Mouse (Mus musculus) CD8-positive naive resting alpha-beta T cell, adult 57 days (primary cell): ENCODE measurements around the gene Fam102a. TPM values are rescaled to one million over a fixed set of nuclear protein-coding genes. Genes with fewer than 3 reads are reported as not detected.

ENCODE experiments used
- total RNA-seq: library from RNA; stranded (reverse); gene quantifications from one replicate; pipeline ENCODE4 v1.2.4, GENCODE M21; 2023

Gene Fam102a
- 137 TPM for total RNA-seq

DNA sequence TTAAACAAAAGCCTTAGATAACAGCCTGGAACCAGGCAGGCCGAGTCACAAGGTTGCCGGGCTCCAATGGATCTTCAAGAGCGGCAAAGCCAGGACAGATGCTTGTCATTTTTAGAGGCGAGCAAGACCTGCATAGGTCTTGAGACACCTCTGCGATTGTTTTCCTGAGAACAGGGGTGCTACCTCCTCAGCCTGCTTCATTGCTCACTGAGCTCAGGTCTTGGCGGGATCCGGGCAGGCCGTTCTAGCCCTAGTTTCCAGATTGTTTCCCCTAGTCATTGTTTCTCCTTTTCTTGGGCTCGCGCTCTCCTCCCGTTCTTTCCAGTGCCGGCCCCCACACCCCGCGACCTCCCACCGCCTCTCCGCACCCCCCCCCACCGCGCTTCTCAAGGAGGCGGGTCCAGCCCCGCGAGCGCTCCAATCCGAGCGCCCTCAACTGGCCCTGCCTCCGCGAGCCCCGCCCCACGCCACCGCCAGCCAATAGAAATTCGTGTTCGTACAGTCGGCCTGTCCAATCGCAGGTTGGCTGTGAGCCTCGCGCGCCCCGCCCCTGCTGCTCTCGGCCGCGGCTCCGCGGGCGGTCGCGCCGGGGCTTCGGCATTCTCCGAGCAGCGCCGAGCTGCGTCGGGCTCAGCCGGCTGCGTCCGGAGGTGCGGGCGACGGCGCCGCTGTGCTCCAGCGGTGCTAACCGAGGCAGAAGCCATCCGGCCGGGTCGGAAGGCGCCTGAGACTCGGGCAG lies at the start of gene Fam102a:
Fam102a (plus strand) TSS at position 600 of the 739 bp plus-strand sequence.

GRCm38 (mm10) chr2:32570698-32571494 lies 35.8 kb downstream of the Fam102a start, which contains the start of gene Dpm2:
Gene Dpm2, plus strand, starts transcription at chr2:32570858.

DNA sequence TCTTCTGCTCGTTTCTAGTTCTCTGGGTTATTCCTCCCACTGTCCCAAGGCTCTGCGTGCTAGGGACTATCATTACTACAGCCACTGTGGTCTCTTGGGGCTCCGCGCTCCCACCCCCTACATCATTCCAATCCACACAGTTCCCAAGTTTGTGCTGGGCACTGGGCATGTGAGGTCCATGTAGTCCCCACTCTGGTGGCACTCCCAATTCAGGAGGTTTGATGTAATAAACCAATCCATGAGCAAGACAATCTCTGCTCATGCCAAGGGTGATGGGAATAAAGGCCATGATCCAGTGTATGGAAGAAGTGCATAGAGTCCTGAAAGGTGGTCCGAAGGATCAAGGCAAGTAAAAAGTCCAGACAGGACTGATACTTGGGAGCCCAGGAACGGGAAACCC lies 39.4 kb downstream of the Fam102a start, which contains the start of gene Pip5kl1:
Pip5kl1 (plus strand) TSS at position 301 of the 400 bp plus-strand sequence.

DNA sequence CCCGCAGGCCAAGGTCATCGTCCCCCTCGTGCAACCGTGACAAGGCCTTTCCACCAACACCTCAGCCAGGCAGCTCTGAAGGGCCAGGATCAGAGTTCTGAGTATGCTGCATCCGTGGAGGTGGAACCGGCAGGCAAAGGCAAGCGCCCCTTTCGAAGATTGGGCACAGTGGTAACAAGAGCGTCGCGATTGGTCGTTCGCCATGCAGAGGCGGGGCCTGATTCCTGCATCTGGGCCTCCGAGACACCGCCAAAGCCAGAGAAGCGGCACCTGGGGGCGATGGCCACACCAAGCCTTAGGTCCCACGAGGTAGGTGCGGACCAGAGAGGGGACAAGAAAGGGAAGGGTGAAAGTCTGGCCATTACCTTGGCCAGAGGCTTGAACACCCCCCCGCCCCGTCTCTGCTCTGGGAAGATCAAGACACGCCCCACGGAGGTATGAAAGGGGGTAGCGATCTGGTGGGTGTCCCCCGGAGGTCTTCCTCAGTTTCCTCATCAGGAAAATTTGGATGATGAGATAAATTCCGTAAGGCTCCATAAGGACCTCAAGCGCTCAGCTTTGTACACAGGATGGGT lies 40.5 kb downstream of the Fam102a start, which contains the start of gene 9430097D07Rik:
9430097D07Rik (minus strand) TSS at position 99 of the 575 bp plus-strand sequence.

GRCm38 (mm10) chr2:32586871-32587351 lies 51.8 kb downstream of the Fam102a start, which contains the start of gene St6galnac4:
Gene St6galnac4, plus strand, starts transcription at chr2:32587095.

DNA sequence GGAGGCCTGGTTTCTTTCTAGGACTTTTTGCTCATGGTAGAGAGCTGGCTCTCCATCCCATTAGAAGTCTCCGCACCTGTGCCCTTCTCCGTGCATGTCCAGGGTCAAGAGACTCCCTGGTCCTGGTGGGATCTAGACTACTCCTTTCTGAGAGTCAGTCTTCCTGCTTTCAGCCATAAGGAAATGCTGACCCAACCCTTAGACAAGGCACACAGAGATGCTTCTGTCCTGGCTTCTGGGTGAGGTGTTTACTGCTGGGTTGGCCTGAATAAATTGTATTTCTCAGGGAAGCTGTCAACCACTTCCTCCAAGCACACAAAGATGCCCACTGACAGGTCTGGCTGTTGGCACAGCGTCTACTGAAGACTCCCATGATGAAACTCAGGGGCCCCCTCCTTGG lies 64.3 kb downstream of the Fam102a start, which contains the start of gene St6galnac6:
St6galnac6 (plus strand) TSS at position 301 of the 400 bp plus-strand sequence.

Other genes with a start within 250 kb of the Fam102a start
- 49.5 TPM for gene Golga2, start 247.9 kb upstream of the Fam102a start, total RNA-seq
- gene Swi5, start 247.3 kb upstream of the Fam102a start, total RNA-seq: 72.3 TPM
- gene Ciz1, start 183.0 kb upstream of the Fam102a start, total RNA-seq: 137 TPM
- not detected for gene Dnm1, start 182.0 kb upstream of the Fam102a start, total RNA-seq
- 23.0 TPM for gene 1110008P14Rik, start 153.4 kb upstream of the Fam102a start, total RNA-seq
- 2.4 TPM for gene Lcn2, start 147.1 kb upstream of the Fam102a start, total RNA-seq
- gene Ptges2, start 139.4 kb upstream of the Fam102a start, total RNA-seq: 8.5 TPM
- 4.7 TPM for gene Naif1, start 84.9 kb upstream of the Fam102a start, total RNA-seq
- gene Slc25a25, start 83.9 kb upstream of the Fam102a start, total RNA-seq: 65.7 TPM
- 63.7 TPM for gene Dpm2, start 35.5 kb downstream of the Fam102a start, total RNA-seq
- gene Pip5kl1, start 39.5 kb downstream of the Fam102a start, total RNA-seq: 0.89 TPM
- gene 9430097D07Rik, start 40.4 kb downstream of the Fam102a start, total RNA-seq: not detected
- 21.0 TPM for gene St6galnac4, start 51.8 kb downstream of the Fam102a start, total RNA-seq
- gene St6galnac6, start 64.4 kb downstream of the Fam102a start, total RNA-seq: 2.3 TPM
- not detected for gene Ak1, start 86.4 kb downstream of the Fam102a start, total RNA-seq
- 19.8 TPM for gene Eng, start 111.3 kb downstream of the Fam102a start, total RNA-seq
- 28.2 TPM for gene Fpgs, start 168.8 kb downstream of the Fam102a start, total RNA-seq
- gene Cdk9, start 177.7 kb downstream of the Fam102a start, total RNA-seq: 99.3 TPM
- 102 TPM for gene Sh2d3c, start 185.7 kb downstream of the Fam102a start, total RNA-seq
- not detected for gene 6330409D20Rik, start 205.7 kb downstream of the Fam102a start, total RNA-seq
- gene Tor2a, start 221.9 kb downstream of the Fam102a start, total RNA-seq: 27.7 TPM
- not detected for gene Ttc16, start 240.3 kb downstream of the Fam102a start, total RNA-seq
- gene Ptrh1, start 240.5 kb downstream of the Fam102a start, total RNA-seq: 3.4 TPM
- not detected for gene Cfap157, start 249.1 kb downstream of the Fam102a start, total RNA-seq